Mouse (Mus musculus): ENCODE data around the gene Cdh13. TPM values are rescaled to one million over a fixed set of nuclear protein-coding genes. Genes with fewer than 3 reads are reported as not detected.

The Cdh13 gene
- polyA plus RNA-seq, 1 experiment from 2014 or later, result 18.2 TPM

DNA sequence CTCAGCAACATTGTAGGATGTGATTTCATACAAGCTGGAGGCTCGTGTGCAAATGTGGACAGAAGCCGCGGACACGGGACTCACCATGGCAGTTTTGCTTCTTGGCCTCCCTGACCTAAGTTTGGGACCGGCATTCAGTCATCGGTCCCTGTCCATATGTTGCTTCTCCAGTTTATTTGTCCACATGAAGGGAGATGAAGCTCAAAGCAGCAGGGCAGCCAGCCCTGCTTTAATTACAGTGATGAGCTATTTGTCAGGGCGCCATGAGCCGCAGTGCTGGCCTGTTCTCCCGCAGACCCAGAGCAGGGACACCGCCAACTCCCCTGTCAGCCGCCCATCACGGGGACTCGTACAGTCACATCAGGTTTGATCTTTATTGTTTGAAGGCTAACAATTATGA lies 502.1 kb downstream of the Cdh13 start:
- DNase-seq (ENCODE audit: low spot score) (no peak), ATAC-seq (replicated peaks; ENCODE audit: low FRiP score, low TSS enrichment, low read depth) (no peak)
- Histone ChIP-seq H3K4me1 (replicated peaks; ENCODE audit: control insufficient read depth, insufficient read depth, low read length) (no peaks in the 10 kb centered on the region), H3K27ac (ENCODE audit: low read depth) (no peak overlapping the region), H3K4me2 (ENCODE audit: low read length) (no peak overlapping the region), H3K4me3 (ENCODE audit: low read depth, low read length) (no peak overlapping the region), H3K27me3 (replicated peaks; ENCODE audit: control insufficient read depth, insufficient read depth, low read length) (no peaks in the 10 kb centered on the region), H3K36me3 (ENCODE audit: control insufficient read depth, insufficient read depth, low read length) (no peaks in the 10 kb centered on the region), H3K9me3 (ENCODE audit: control insufficient read depth, low read length) (no peaks in the 10 kb centered on the region), H3K9ac (ENCODE audit: low read length) (no peak overlapping the region)
- 88% methylated on average over 13 of the region's 13 CpGs for WGBS

DNA sequence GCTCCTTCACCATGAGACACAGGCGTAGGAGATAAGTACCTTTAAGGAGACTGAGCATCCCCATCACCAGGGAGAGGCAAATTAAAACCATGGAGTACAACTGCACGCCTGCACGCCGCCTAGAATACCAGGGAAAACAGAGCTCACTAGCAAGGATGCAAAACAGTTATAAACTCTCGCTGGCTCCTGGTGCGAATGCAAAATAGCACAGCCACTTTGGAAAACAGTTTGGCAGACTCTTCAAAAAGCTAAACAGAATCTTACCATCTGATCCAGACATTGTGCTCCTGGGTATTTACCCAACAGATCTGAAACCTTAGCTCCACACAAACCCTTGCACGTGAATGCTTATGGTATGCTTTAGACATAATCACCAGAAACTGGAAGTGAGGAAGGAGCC lies 506.1 kb downstream of the Cdh13 start:
- no peak for DNase-seq (ENCODE audit: low spot score)
- no peak overlapping the region for H3K27ac ChIP-seq (ENCODE audit: low read depth)
- H3K9ac ChIP-seq (ENCODE audit: low read length), result no peak overlapping the region
- no peaks in the 10 kb centered on the region for H3K4me1 ChIP-seq (replicated peaks; ENCODE audit: control insufficient read depth, insufficient read depth, low read length)
- H3K27me3 ChIP-seq (replicated peaks; ENCODE audit: control insufficient read depth, insufficient read depth, low read length), result no peaks in the 10 kb centered on the region
- H3K4me2 ChIP-seq (ENCODE audit: low read length), result no peak overlapping the region
- 88% methylated on average over 7 of the region's 7 CpGs for WGBS
- H3K9me3 ChIP-seq (ENCODE audit: control insufficient read depth, low read length), result no peaks in the 10 kb centered on the region
- H3K4me3 ChIP-seq (ENCODE audit: low read depth, low read length), result no peak overlapping the region
- H3K36me3 ChIP-seq (ENCODE audit: control insufficient read depth, insufficient read depth, low read length), result no peaks in the 10 kb centered on the region
- ATAC-seq (replicated peaks; ENCODE audit: low FRiP score, low TSS enrichment, low read depth), result no peak

DNA sequence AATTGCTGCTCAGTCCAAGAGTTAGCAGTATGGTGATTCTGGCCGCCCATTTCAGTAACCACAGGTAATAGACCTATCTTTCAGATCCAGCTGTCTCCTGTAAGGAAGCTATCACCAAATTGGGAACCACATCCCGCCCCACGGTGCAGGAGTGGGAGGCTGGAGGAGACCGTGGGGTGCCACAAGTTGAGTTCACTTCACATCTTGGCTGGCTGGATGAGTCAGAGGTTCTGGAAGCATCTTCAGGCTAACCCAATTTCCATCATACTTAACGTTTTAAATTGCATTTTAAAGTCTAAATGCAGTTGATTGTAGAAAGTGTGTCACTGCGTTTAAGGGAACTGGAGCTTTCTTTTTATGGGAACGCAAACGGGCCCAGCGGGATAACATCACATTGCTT lies 511.4 kb downstream of the Cdh13 start:
- Histone ChIP-seq H3K4me1 (replicated peaks; ENCODE audit: control insufficient read depth, insufficient read depth, low read length) (no peaks in the 10 kb centered on the region), H3K4me3 (ENCODE audit: low read depth, low read length) (no peak overlapping the region), H3K27me3 (replicated peaks; ENCODE audit: control insufficient read depth, insufficient read depth, low read length) (no peaks in the 10 kb centered on the region), H3K27ac (ENCODE audit: low read depth) (no peak overlapping the region), H3K9ac (ENCODE audit: low read length) (no peak overlapping the region), H3K9me3 (ENCODE audit: control insufficient read depth, low read length) (no peaks in the 10 kb centered on the region), H3K4me2 (ENCODE audit: low read length) (no peak overlapping the region), H3K36me3 (ENCODE audit: control insufficient read depth, insufficient read depth, low read length) (no peaks in the 10 kb centered on the region)
- DNase-seq (ENCODE audit: low spot score) (no peak), ATAC-seq (replicated peaks; ENCODE audit: low FRiP score, low TSS enrichment, low read depth) (no peak)
- 81% methylated on average over 9 of the region's 9 CpGs for WGBS

- no peak for ATAC-seq (replicated peaks; ENCODE audit: low FRiP score, low TSS enrichment, low read depth)
- Histone ChIP-seq H3K36me3 (ENCODE audit: control insufficient read depth, insufficient read depth, low read length) (no peaks in the 10 kb centered on the region), H3K4me1 (replicated peaks; ENCODE audit: control insufficient read depth, insufficient read depth, low read length) (no peaks in the 10 kb centered on the region), H3K27ac (ENCODE audit: low read depth) (no peak overlapping the region), H3K27me3 (replicated peaks; ENCODE audit: control insufficient read depth, insufficient read depth, low read length) (no peaks in the 10 kb centered on the region), H3K4me2 (ENCODE audit: low read length) (no peak overlapping the region), H3K9ac (ENCODE audit: low read length) (no peak overlapping the region), H3K4me3 (ENCODE audit: low read depth, low read length) (no peak overlapping the region), H3K9me3 (ENCODE audit: control insufficient read depth, low read length) (peaks cover 9% of the 10 kb centered on the region; the same call in 1 of the 2 replicates)
- no peak for DNase-seq (ENCODE audit: low spot score)
- WGBS, result 61% methylated on average over 7 of the region's 7 CpGs
Observed at GRCm38 (mm10) chr8:118796491-118796890, 513.0 kb downstream of the Cdh13 start.

- Histone ChIP-seq H3K27me3 (replicated peaks; ENCODE audit: control insufficient read depth, insufficient read depth, low read length) (no peaks in the 10 kb centered on the region), H3K27ac (ENCODE audit: low read depth) (no peak overlapping the region), H3K9ac (ENCODE audit: low read length) (no peak overlapping the region), H3K4me3 (ENCODE audit: low read depth, low read length) (no peak overlapping the region), H3K9me3 (ENCODE audit: control insufficient read depth, low read length) (peaks cover 9% of the 10 kb centered on the region; the same call in 1 of the 2 replicates), H3K4me2 (ENCODE audit: low read length) (no peak overlapping the region), H3K4me1 (replicated peaks; ENCODE audit: control insufficient read depth, insufficient read depth, low read length) (no peaks in the 10 kb centered on the region), H3K36me3 (ENCODE audit: control insufficient read depth, insufficient read depth, low read length) (no peaks in the 10 kb centered on the region)
- no peak for DNase-seq (ENCODE audit: low spot score)
- ATAC-seq (replicated peaks; ENCODE audit: low FRiP score, low TSS enrichment, low read depth), result no peak
- 46% methylated on average over 3 of the region's 3 CpGs for WGBS
Observed at GRCm38 (mm10) chr8:118797127-118797526, 513.6 kb downstream of the Cdh13 start.

DNA sequence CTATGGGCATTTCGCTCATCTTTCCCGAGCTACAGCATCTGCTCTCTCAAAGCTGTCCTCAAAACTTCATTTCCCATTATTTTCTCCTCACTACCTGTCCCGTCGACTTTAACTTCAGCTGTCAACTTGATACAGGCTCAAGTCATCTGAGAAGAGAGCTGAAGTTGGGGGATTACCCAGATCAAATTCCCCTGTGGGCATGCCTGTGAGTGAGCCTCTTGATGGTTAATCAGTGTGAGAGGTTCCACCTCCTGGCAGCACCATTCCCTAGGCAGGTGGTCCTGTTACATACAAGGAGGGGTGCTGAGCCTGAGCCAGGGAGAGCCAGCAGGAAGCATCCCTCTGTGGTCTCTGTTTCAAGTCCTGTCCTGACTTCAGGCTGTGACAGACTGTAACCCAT lies 519.6 kb downstream of the Cdh13 start:
- Histone ChIP-seq H3K4me3 (ENCODE audit: low read depth, low read length) (no peak overlapping the region), H3K36me3 (ENCODE audit: control insufficient read depth, insufficient read depth, low read length) (no peaks in the 10 kb centered on the region), H3K27me3 (replicated peaks; ENCODE audit: control insufficient read depth, insufficient read depth, low read length) (no peaks in the 10 kb centered on the region), H3K9ac (ENCODE audit: low read length) (no peak overlapping the region), H3K9me3 (ENCODE audit: control insufficient read depth, low read length) (peaks cover 9% of the 10 kb centered on the region; the same call in 1 of the 2 replicates), H3K4me2 (ENCODE audit: low read length) (no peak overlapping the region), H3K4me1 (replicated peaks; ENCODE audit: control insufficient read depth, insufficient read depth, low read length) (no peaks in the 10 kb centered on the region), H3K27ac (ENCODE audit: low read depth) (no peak overlapping the region)
- 91% methylated on average over 4 of the region's 4 CpGs for WGBS
- DNase-seq (ENCODE audit: low spot score), result no peak
- ATAC-seq (replicated peaks; ENCODE audit: low FRiP score, low TSS enrichment, low read depth), result no peak

GRCm38 (mm10) chr8:118809660-118810059 lies 526.1 kb downstream of the Cdh13 start:
- WGBS, result 77% methylated on average over 6 of the region's 6 CpGs
- no peaks in the 10 kb centered on the region for H3K9me3 ChIP-seq (ENCODE audit: control insufficient read depth, low read length)
- no peak for ATAC-seq (replicated peaks; ENCODE audit: low FRiP score, low TSS enrichment, low read depth)
- H3K27ac ChIP-seq (ENCODE audit: low read depth), result no peak overlapping the region
- DNase-seq (ENCODE audit: low spot score), result no peak
- no peaks in the 10 kb centered on the region for H3K27me3 ChIP-seq (replicated peaks; ENCODE audit: control insufficient read depth, insufficient read depth, low read length)
- H3K4me1 ChIP-seq (replicated peaks; ENCODE audit: control insufficient read depth, insufficient read depth, low read length), result no peaks in the 10 kb centered on the region
- no peak overlapping the region for H3K4me3 ChIP-seq (ENCODE audit: low read depth, low read length)
- H3K4me2 ChIP-seq (ENCODE audit: low read length), result no peak overlapping the region
- no peak overlapping the region for H3K9ac ChIP-seq (ENCODE audit: low read length)
- no peaks in the 10 kb centered on the region for H3K36me3 ChIP-seq (ENCODE audit: control insufficient read depth, insufficient read depth, low read length)

- Histone ChIP-seq H3K27me3 (replicated peaks; ENCODE audit: control insufficient read depth, insufficient read depth, low read length) (no peaks in the 10 kb centered on the region), H3K4me2 (ENCODE audit: low read length) (no peak overlapping the region), H3K36me3 (ENCODE audit: control insufficient read depth, insufficient read depth, low read length) (no peaks in the 10 kb centered on the region), H3K27ac (ENCODE audit: low read depth) (no peak overlapping the region), H3K9me3 (ENCODE audit: control insufficient read depth, low read length) (no peaks in the 10 kb centered on the region), H3K9ac (ENCODE audit: low read length) (no peak overlapping the region), H3K4me1 (replicated peaks; ENCODE audit: control insufficient read depth, insufficient read depth, low read length) (no peaks in the 10 kb centered on the region), H3K4me3 (ENCODE audit: low read depth, low read length) (no peak overlapping the region)
- DNase-seq (ENCODE audit: low spot score) (no peak), ATAC-seq (replicated peaks; ENCODE audit: low FRiP score, low TSS enrichment, low read depth) (no peak)
- WGBS, result 69% methylated on average over 10 of the region's 10 CpGs
Observed at GRCm38 (mm10) chr8:118815055-118815454, 531.5 kb downstream of the Cdh13 start.

GRCm38 (mm10) chr8:118826761-118827160 lies 543.2 kb downstream of the Cdh13 start:
- ATAC-seq (replicated peaks; ENCODE audit: low FRiP score, low TSS enrichment, low read depth), result no peak
- DNase-seq (ENCODE audit: low spot score), result no peak

More at GRCm38 (mm10) chr8:118826761-118827160, 543.2 kb downstream of the Cdh13 start:
- Histone ChIP-seq H3K4me1 (replicated peaks; ENCODE audit: control insufficient read depth, insufficient read depth, low read length) (no peaks in the 10 kb centered on the region), H3K27ac (ENCODE audit: low read depth) (no peak overlapping the region), H3K9me3 (ENCODE audit: control insufficient read depth, low read length) (no peaks in the 10 kb centered on the region), H3K4me2 (ENCODE audit: low read length) (no peak overlapping the region), H3K4me3 (ENCODE audit: low read depth, low read length) (no peak overlapping the region), H3K9ac (ENCODE audit: low read length) (no peak overlapping the region), H3K36me3 (ENCODE audit: control insufficient read depth, insufficient read depth, low read length) (no peaks in the 10 kb centered on the region), H3K27me3 (replicated peaks; ENCODE audit: control insufficient read depth, insufficient read depth, low read length) (no peaks in the 10 kb centered on the region)
- WGBS, result 88% methylated on average over 4 of the region's 4 CpGs

Data from intestine, embryonic 14.5 days (tissue).